Mouse (Mus musculus) lung, embryonic 14.5 days (tissue): ENCODE data around the gene Zfp618. TPM values are rescaled to one million over a fixed set of nuclear protein-coding genes. Genes with fewer than 3 reads are reported as not detected.

Experiments
- ATAC-seq: fragments of 200-750 bp; cut with Nextera tagmentation; 2 replicates; pipeline ENCODE4 v1.8.0; 2017; ENCODE audit warnings: mild to moderate bottlenecking, moderate TSS enrichment, moderate library complexity; ENCODE audit not compliant: insufficient read depth
- DNase-seq: peaks from one replicate; pipeline ENCODE4 v3.0.0-alpha.2; 2015
- H3K27ac ChIP-seq: fragments of 300-500 bp; sonication (generic); 2 replicates; pipeline ENCODE4 v1.5.1; 2014; ENCODE audit warnings: low read depth, mild to moderate bottlenecking, moderate library complexity
- H3K27me3 ChIP-seq: fragments of 300-500 bp; sonication (generic); 2 replicates; pipeline ENCODE4 v1.6.1; 2014; ENCODE audit warnings: low read length, control low read depth; ENCODE audit not compliant: insufficient read depth
- H3K36me3 ChIP-seq: fragments of 300-500 bp; sonication (generic); 2 replicates; pipeline ENCODE4 v1.6.1; 2014; ENCODE audit warnings: control low read depth; ENCODE audit not compliant: insufficient read depth
- H3K4me1 ChIP-seq: fragments of 300-500 bp; sonication (generic); 2 replicates; pipeline ENCODE4 v1.6.1; 2014; ENCODE audit warnings: antibody characterized with exemption, control low read depth; ENCODE audit not compliant: insufficient read depth
- H3K4me2 ChIP-seq: fragments of 300-500 bp; sonication (generic); 2 replicates; pipeline ENCODE4 v1.6.1; 2014; ENCODE audit warnings: mild to moderate bottlenecking
- H3K4me3 ChIP-seq: fragments of 300-500 bp; sonication (generic); 2 replicates; pipeline ENCODE4 v1.5.1; 2014; ENCODE audit warnings: low read depth, low read length
- H3K9ac ChIP-seq: fragments of 300-500 bp; sonication (generic); 2 replicates; pipeline ENCODE4 v1.6.1; 2014
- H3K9me3 ChIP-seq: fragments of 300-500 bp; sonication (generic); 2 replicates; pipeline ENCODE4 v1.6.1; 2016; ENCODE audit warnings: low read depth, low read length, control low read depth
- CTCF ChIP-seq: IDR thresholded peaks from 2 replicates; pipeline ENCODE4 v1.5.1; 2016; ENCODE audit warnings: antibody characterized with exemption, low read depth
- WGBS: fragments of 180-500 bp; shearing (Covaris S2); extraction: QIAGEN DNeasy Blood & Tissue Kit; methylation state at CpG from one replicate; pipeline ENCODE4 v1.1.7; 2014; 5-methylcytosine and 5-hydroxymethylcytosine counted together
- polyA plus RNA-seq: library from polyadenylated mRNA; unstranded; fragments of >200 nt; fragmentation: Nextera tagmentation; extraction: Ambion mirVana; gene quantifications from 2 replicates; pipeline ENCODE4 v1.2.1, GENCODE M21; 2014

Gene Zfp618
- polyA plus RNA-seq, 1 experiment from 2014 or later, result 24.5 TPM

DNA sequence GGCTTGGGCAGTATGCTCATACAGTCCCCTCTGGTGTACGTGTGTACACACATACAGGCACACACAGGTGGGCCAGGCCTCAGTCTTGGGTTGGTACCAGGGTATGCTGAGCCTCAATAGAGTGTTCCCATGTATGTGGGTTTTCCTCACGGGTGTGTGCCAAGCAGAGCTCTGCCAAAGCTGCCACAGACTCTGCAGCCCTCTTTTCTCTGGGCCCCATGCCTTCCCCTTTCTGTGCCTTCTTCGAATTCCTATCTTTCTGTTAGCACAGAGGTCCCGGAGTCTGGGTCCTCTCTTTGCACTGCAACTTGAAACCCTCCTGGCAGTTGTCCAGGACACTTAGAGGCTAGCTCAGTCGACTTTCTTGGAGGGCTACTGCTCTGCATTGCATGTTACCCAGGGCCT is 33.1 kb downstream of the Zfp618 start:
- peak; percentile 92 for ATAC-seq
- Histone ChIP-seq H3K4me2 (peak overlapping the region; percentile 36), H3K27me3 (no peaks in the 10 kb centered on the region), H3K36me3 (no peaks in the 10 kb centered on the region), H3K4me3 (no peak overlapping the region), H3K27ac (peak overlapping the region; percentile 86), H3K4me1 (peaks cover 35% of the 10 kb centered on the region), H3K9ac (no peak overlapping the region), H3K9me3 (0 out of 2 replicates have a peak, but pooled peaks cover 3% of the 10 kb centered on the region)
- 18% methylated on average over 5 of the region's 5 CpGs for WGBS
- peak; percentile 98 for DNase-seq
- TF ChIP-seq CTCF, result no peak

DNA sequence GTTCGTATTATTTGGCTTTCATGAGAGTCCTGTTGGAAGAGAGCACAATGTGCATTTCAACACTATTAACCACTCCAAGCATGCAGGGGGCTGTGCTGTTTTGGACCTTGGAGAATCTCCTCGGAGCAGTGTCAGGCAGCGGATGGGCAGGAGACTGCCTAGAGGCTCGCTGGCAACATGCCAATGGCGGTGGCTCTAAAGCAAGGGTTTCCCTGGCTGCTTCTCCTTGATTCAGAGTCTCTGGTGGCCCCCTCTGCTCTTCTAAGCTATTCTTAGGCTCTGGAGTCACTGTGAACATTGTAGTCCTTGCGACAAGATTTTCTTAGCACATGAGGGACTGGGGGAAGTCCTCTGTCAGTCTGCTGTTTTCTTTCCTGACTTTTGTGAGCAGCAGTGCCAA is 33.5 kb downstream of the Zfp618 start:
- H3K9ac ChIP-seq, result no peak overlapping the region
- TF ChIP-seq CTCF, result no peak
- peak overlapping the region; percentile 86 for H3K27ac ChIP-seq
- 14% methylated on average over 6 of the region's 6 CpGs for WGBS
- peak overlapping the region; percentile 36 for H3K4me2 ChIP-seq
- H3K36me3 ChIP-seq, result no peaks in the 10 kb centered on the region
- 0 out of 2 replicates have a peak, but pooled peaks cover 3% of the 10 kb centered on the region for H3K9me3 ChIP-seq
- DNase-seq (peak; percentile 89), ATAC-seq (peak; percentile 70)
- no peak overlapping the region for H3K4me3 ChIP-seq
- H3K4me1 ChIP-seq, result peaks cover 32% of the 10 kb centered on the region
- H3K27me3 ChIP-seq, result no peaks in the 10 kb centered on the region

DNA sequence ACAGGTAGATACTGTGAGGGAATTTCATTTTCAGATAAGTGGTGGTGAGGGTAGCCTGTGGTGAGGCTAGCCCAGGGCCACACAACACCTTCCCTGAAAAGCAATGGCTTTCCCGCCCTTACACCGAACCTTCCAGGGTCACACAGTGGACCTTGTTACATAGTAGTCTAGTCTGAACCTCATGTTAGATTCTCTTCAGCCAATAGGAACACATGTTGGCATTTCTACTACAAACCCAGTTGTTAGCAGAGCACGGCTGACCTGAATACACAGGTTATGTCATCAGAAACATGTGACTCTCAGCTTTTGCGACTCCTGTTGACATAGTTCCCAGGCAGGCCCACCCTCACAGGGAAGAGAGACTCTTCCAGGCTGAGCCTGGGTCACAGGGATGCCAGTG is 33.9 kb downstream of the Zfp618 start:
- ATAC-seq, result peak; percentile 38
- 42% methylated on average over 4 of the region's 4 CpGs for WGBS

GRCm38 (mm10) chr4:62999916-63000315 is 34.5 kb downstream of the Zfp618 start:
- H3K4me1 ChIP-seq, result peaks cover 32% of the 10 kb centered on the region
- DNase-seq, result no peak
- no peak overlapping the region for H3K4me3 ChIP-seq
- WGBS, result 58% methylated on average over 7 of the region's 7 CpGs
- no peak for TF ChIP-seq CTCF
- H3K36me3 ChIP-seq, result no peaks in the 10 kb centered on the region
- 0 out of 2 replicates have a peak, but pooled peaks cover 2% of the 10 kb centered on the region for H3K9me3 ChIP-seq
- no peak overlapping the region for H3K9ac ChIP-seq
- H3K4me2 ChIP-seq, result no peak overlapping the region
- H3K27me3 ChIP-seq, result no peaks in the 10 kb centered on the region
- peak overlapping the region; percentile 86 for H3K27ac ChIP-seq
- ATAC-seq, result no peak; the same call in 1 of the 2 replicates

More for the DNA sequence above, 33.9 kb downstream of the Zfp618 start:
- Histone ChIP-seq H3K27ac (peak overlapping the region; percentile 86), H3K4me3 (no peak overlapping the region), H3K9me3 (0 out of 2 replicates have a peak, but pooled peaks cover 3% of the 10 kb centered on the region), H3K9ac (no peak overlapping the region), H3K36me3 (no peaks in the 10 kb centered on the region), H3K4me1 (peaks cover 32% of the 10 kb centered on the region), H3K4me2 (peak overlapping the region; percentile 16; the same call in 1 of the 2 replicates), H3K27me3 (no peaks in the 10 kb centered on the region)
- no peak for DNase-seq
- TF ChIP-seq CTCF, result no peak

DNA sequence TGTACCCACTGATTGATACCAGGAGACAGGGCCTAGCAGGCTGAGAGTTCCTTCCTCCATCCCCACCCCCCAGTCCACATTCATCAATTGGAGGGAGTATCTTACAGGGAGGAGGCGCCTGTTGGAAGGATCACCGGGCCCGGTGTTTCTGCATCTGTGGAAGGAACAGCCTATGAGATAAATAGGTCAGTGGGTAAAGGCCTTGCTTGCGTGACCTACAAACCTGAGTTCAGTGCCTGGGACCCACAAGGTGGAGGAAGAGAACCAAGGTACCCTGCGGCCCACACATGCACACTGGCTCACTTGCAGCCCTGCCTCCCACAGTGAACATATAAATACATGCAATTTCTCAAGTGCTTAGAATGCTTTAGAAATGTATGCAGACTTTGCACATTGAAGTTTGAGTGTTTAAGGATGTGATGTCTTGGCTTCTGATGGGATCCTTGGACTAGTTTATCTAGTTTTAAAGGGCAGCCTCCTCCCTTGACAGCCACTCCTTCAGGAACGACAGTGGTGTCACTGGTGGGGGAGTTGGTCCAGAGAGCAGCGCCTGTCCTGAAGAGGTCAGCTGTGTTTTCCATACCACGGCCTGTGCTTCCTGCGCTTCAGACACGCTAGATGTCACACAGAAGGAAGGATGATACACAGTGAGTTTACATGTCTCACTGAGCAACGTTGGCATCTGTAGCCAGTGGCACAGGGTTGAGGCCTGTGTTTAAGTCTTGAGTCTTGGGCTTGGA is 35.1 kb downstream of the Zfp618 start:
- Histone ChIP-seq H3K4me3 (no peak overlapping the region), H3K27ac (no peak overlapping the region), H3K27me3 (no peaks in the 10 kb centered on the region), H3K36me3 (no peaks in the 10 kb centered on the region), H3K4me2 (no peak overlapping the region), H3K4me1 (peaks cover 32% of the 10 kb centered on the region), H3K9ac (no peak overlapping the region), H3K9me3 (no peaks in the 10 kb centered on the region)
- 61% methylated on average over 11 of the region's 11 CpGs for WGBS
- ATAC-seq, result no peak
- no peak for DNase-seq
- no peak for TF ChIP-seq CTCF

- ATAC-seq (no peak), DNase-seq (no peak)
- Histone ChIP-seq H3K9ac (no peak overlapping the region), H3K27ac (no peak overlapping the region), H3K9me3 (no peaks in the 10 kb centered on the region), H3K4me2 (no peak overlapping the region), H3K36me3 (no peaks in the 10 kb centered on the region), H3K27me3 (no peaks in the 10 kb centered on the region), H3K4me3 (no peak overlapping the region), H3K4me1 (peaks cover 32% of the 10 kb centered on the region)
- TF ChIP-seq CTCF, result no peak
- 83% methylated on average over 1 of the region's 1 CpGs for WGBS
These were observed 37.0 kb downstream of the Zfp618 start for GRCm38 (mm10) chr4:63002386-63002785.

DNA sequence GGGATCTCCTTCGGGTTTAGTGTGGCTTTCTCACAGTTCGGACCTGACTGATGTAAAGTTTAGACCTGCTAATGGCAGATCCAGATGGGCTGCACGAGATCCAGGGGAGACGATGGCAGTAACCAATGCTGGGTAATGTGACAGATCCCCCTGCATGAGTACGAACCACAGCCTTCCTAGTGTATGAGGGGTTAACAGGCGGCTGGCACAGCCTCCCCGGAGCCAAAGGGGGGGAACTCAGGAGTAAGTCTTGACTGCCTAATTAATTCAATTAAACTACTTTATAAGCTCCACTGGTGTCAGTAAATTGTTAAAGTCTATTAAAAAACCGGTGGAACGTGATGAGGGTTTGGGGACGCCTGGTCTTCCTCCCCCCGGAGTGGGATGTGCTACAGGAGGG is 39.1 kb downstream of the Zfp618 start:
- DNase-seq (no peak), ATAC-seq (no peak)
- WGBS, result 90% methylated on average over 11 of the region's 11 CpGs
- Histone ChIP-seq H3K4me3 (no peak overlapping the region), H3K4me1 (peaks cover 15% of the 10 kb centered on the region), H3K27ac (no peak overlapping the region), H3K4me2 (no peak overlapping the region), H3K9ac (no peak overlapping the region), H3K9me3 (no peaks in the 10 kb centered on the region), H3K27me3 (no peaks in the 10 kb centered on the region), H3K36me3 (no peaks in the 10 kb centered on the region)
- no peak for TF ChIP-seq CTCF
